Mouse (Mus musculus): Measurements from ENCODE around the gene Timd4. TPM values are rescaled to one million over a fixed set of nuclear protein-coding genes. Genes with fewer than 3 reads are reported as not detected.

The Timd4 gene
- polyA plus RNA-seq, 1 experiment from 2014 or later = 0.66 TPM

DNA sequence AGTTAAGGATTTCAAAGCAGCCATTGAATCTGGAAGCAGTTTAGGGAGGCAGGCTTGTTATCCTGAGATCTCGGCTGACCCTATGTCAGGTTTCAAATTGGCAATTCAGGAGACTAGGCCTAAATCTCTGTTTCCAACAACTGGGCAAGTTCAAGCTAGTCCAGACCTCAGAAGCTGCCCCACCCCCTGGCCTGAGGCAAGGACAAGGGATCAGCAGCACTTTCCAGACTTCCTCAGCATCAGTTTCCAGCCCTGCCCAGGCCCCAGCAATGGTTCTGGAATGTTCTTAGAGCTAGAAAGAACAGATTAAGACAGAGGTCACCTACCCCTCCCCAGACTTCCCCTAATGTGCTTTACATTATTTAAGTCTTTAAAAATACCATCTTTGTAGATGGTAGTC is 36.1 kb downstream of the Timd4 start:
- 77% methylated on average over 1 of the region's 1 CpGs for WGBS
- H3K27ac ChIP-seq (ENCODE audit: low read length) = no peak overlapping the region
- no peaks in the 10 kb centered on the region for H3K4me1 ChIP-seq (ENCODE audit: control insufficient read depth, insufficient read depth, low read length)
- H3K4me3 ChIP-seq (replicated peaks; ENCODE audit: low read length) = no peak overlapping the region
- no peaks in the 10 kb centered on the region for H3K36me3 ChIP-seq (ENCODE audit: control insufficient read depth, insufficient read depth, low read length)
- H3K4me2 ChIP-seq (ENCODE audit: low read depth, low read length) = no peak overlapping the region
- H3K27me3 ChIP-seq (ENCODE audit: control insufficient read depth, insufficient read depth, low read length) = no peaks in the 10 kb centered on the region
- H3K9ac ChIP-seq (ENCODE audit: low read length) = no peak overlapping the region
- ATAC-seq (ENCODE audit: insufficient read depth, low FRiP score) = no peak
- H3K9me3 ChIP-seq (replicated peaks; ENCODE audit: control insufficient read depth, low read length) = no peaks in the 10 kb centered on the region

DNA sequence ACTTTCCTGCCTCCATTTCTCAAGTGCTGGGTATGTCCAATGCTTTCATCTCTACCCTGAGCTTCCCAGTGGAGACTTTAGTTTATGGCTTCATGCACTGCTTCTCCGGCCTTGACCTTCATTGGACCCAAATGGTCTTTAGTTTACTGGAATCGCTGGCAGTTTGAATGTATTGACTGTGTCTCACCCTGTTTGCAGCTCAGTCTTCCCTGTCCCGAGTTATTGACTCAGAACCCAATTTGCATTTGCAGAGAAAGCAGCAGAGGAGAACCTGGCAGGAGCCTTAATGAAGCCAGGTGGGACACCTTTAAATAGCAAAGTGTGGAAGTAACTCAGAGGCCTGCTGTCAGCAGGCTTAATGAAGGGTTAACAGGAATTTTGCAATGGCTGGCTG is 37.2 kb downstream of the Timd4 start:
- Histone ChIP-seq H3K9me3 (replicated peaks; ENCODE audit: control insufficient read depth, low read length) (no peaks in the 10 kb centered on the region), H3K27me3 (ENCODE audit: control insufficient read depth, insufficient read depth, low read length) (no peaks in the 10 kb centered on the region), H3K36me3 (ENCODE audit: control insufficient read depth, insufficient read depth, low read length) (no peaks in the 10 kb centered on the region), H3K4me1 (ENCODE audit: control insufficient read depth, insufficient read depth, low read length) (no peaks in the 10 kb centered on the region), H3K27ac (ENCODE audit: low read length) (no peak overlapping the region), H3K4me3 (replicated peaks; ENCODE audit: low read length) (no peak overlapping the region), H3K4me2 (ENCODE audit: low read depth, low read length) (no peak overlapping the region), H3K9ac (ENCODE audit: low read length) (no peak overlapping the region)
- ATAC-seq (ENCODE audit: insufficient read depth, low FRiP score) = no peak
- WGBS = 54% methylated on average over 3 of the region's 3 CpGs

DNA sequence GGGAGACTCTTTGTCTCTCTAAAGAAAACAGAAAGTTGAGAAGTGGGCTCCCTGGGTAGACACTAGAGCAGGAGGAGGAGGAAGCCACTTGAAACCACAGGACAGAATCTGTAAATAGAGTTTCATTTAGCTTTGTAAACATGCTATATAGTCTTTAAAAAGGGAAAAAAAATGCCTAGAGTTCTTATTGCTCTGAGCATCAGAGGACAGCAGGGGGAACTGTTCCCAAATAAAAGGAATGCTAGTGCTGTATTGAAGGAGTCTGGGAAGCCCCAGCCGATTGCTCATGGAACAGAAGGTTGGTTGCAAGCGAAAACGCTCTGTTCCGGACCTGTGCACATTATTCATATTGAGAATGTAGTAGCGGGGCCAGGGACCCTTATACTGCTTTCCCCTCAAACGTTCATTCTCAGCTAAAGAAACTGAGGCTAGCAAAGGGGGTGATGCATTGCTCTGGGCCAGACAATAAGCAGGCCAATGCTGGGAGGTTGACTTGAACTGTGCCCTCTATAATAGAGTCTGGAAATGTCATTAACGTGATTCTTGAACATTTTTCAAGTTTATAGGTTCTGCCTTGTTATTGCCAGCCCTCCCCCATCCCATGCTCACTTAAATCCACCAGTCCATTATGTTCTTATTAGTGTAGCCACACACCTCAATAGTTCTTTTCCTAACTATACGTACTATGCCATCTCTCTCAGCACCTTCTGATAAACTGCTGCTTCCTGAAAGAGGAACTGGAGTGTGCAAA is 37.8 kb downstream of the Timd4 start:
- Histone ChIP-seq H3K27me3 (ENCODE audit: control insufficient read depth, insufficient read depth, low read length) (no peaks in the 10 kb centered on the region), H3K4me3 (replicated peaks; ENCODE audit: low read length) (no peak overlapping the region), H3K36me3 (ENCODE audit: control insufficient read depth, insufficient read depth, low read length) (no peaks in the 10 kb centered on the region), H3K4me1 (ENCODE audit: control insufficient read depth, insufficient read depth, low read length) (no peaks in the 10 kb centered on the region), H3K9me3 (replicated peaks; ENCODE audit: control insufficient read depth, low read length) (no peaks in the 10 kb centered on the region), H3K27ac (ENCODE audit: low read length) (no peak overlapping the region), H3K9ac (ENCODE audit: low read length) (no peak overlapping the region), H3K4me2 (ENCODE audit: low read depth, low read length) (no peak overlapping the region)
- peak; percentile 74; the same call in 1 of the 2 replicates for ATAC-seq (ENCODE audit: insufficient read depth, low FRiP score)
- WGBS = 31% methylated on average over 8 of the region's 8 CpGs

DNA sequence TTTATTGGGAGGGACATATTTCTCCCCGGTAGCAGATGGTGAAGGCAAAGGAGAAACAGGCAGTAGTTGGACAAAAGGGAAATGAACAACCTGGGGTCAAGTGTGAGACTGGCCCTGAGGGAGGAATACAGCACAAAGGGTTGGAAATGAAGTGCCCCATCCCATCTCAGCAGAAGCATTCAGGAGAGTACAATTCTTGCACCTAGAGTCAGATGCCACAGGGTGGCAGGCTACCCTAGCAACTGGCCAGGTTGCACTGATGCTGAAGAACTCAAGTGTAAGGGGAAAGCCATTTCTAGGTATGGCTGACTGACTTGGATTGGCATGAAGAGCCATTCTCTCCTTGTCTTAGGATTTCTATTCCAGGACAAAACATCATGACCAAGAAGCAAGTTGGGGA is 54.2 kb downstream of the Timd4 start:
- WGBS = 76% methylated on average over 1 of the region's 1 CpGs

DNA sequence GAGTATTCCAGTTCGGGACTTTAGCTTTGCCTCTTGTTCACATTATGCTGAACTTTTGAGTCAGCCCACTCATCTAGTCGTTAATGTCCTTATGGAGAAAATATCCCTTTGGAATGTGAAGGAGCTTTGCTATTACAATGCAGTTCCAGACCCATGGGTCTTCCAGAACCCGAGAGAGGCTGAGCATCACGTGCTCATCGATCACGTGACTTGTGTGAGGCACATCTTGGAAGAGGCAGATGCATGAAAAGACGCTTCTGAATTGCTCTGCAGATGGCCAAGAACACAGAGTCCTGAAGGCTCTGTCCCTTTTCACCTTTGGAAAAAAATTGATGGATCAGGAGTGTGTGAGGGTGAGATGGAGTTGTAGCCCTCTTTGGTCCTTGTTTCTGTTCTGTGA is 58.0 kb downstream of the Timd4 start:
- no peak overlapping the region for H3K9ac ChIP-seq (ENCODE audit: low read length)
- no peaks in the 10 kb centered on the region for H3K36me3 ChIP-seq (ENCODE audit: control insufficient read depth, insufficient read depth, low read length)
- WGBS = 76% methylated on average over 7 of the region's 7 CpGs
- H3K9me3 ChIP-seq (replicated peaks; ENCODE audit: control insufficient read depth, low read length) = no peaks in the 10 kb centered on the region
- H3K27ac ChIP-seq (ENCODE audit: low read length) = no peak overlapping the region
- H3K4me3 ChIP-seq (replicated peaks; ENCODE audit: low read length) = no peak overlapping the region
- H3K4me1 ChIP-seq (ENCODE audit: control insufficient read depth, insufficient read depth, low read length) = no peaks in the 10 kb centered on the region
- ATAC-seq (ENCODE audit: insufficient read depth, low FRiP score) = no peak
- no peaks in the 10 kb centered on the region for H3K27me3 ChIP-seq (ENCODE audit: control insufficient read depth, insufficient read depth, low read length)
- H3K4me2 ChIP-seq (ENCODE audit: low read depth, low read length) = no peak overlapping the region

More for the DNA sequence above, 54.2 kb downstream of the Timd4 start:
- no peak for ATAC-seq (ENCODE audit: insufficient read depth, low FRiP score)
- Histone ChIP-seq H3K36me3 (ENCODE audit: control insufficient read depth, insufficient read depth, low read length) (no peaks in the 10 kb centered on the region), H3K9ac (ENCODE audit: low read length) (no peak overlapping the region), H3K9me3 (replicated peaks; ENCODE audit: control insufficient read depth, low read length) (no peaks in the 10 kb centered on the region), H3K4me1 (ENCODE audit: control insufficient read depth, insufficient read depth, low read length) (no peaks in the 10 kb centered on the region), H3K27ac (ENCODE audit: low read length) (no peak overlapping the region), H3K27me3 (ENCODE audit: control insufficient read depth, insufficient read depth, low read length) (no peaks in the 10 kb centered on the region), H3K4me3 (replicated peaks; ENCODE audit: low read length) (no peak overlapping the region), H3K4me2 (ENCODE audit: low read depth, low read length) (no peak overlapping the region)

DNA sequence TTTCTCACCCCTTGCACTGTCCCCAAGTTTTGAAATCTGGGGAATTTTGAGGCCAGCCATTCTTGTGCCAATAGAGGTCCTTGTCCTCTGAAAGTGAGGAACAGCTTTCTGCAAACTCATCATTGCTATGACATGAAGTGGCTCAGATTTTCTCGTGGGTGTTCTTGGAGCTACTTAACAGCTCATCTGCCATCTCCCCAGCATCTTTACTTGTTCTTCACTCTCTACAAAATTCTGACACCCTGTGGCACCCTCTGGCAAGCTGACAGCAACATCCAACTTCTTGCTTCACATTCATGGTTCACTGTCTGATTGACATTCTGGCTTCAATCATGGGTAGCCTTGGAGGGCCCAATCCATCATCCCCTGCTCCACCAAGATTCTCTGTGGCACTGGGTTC is 65.2 kb downstream of the Timd4 start:
- 74% methylated on average over 1 of the region's 1 CpGs for WGBS
- Histone ChIP-seq H3K36me3 (ENCODE audit: control insufficient read depth, insufficient read depth, low read length) (no peaks in the 10 kb centered on the region), H3K27me3 (ENCODE audit: control insufficient read depth, insufficient read depth, low read length) (no peaks in the 10 kb centered on the region), H3K27ac (ENCODE audit: low read length) (no peak overlapping the region), H3K4me3 (replicated peaks; ENCODE audit: low read length) (no peak overlapping the region), H3K4me2 (ENCODE audit: low read depth, low read length) (no peak overlapping the region), H3K4me1 (ENCODE audit: control insufficient read depth, insufficient read depth, low read length) (no peaks in the 10 kb centered on the region), H3K9me3 (replicated peaks; ENCODE audit: control insufficient read depth, low read length) (no peaks in the 10 kb centered on the region), H3K9ac (ENCODE audit: low read length) (no peak overlapping the region)
- no peak for ATAC-seq (ENCODE audit: insufficient read depth, low FRiP score)

DNA sequence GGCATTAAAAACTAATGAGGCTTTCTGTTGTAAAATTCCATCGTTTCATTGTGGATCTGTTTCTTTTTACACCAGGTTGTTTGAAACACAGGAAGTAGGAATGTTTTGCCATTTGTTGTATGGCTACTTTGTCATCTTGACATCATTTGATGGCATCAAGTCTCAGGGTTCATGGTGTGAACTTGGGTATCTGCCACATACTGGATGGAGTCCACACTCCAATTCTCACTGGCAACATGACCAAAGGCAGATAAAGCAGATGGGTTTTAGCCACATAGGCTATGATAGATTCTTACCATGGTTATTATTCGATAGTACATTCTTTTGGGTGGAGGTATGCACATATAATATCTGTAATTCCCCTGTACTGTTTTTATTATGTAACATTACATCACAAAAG is 71.9 kb downstream of the Timd4 start:
- Histone ChIP-seq H3K27ac (ENCODE audit: low read length) (no peak overlapping the region), H3K4me2 (ENCODE audit: low read depth, low read length) (no peak overlapping the region), H3K4me1 (ENCODE audit: control insufficient read depth, insufficient read depth, low read length) (no peaks in the 10 kb centered on the region), H3K36me3 (ENCODE audit: control insufficient read depth, insufficient read depth, low read length) (no peaks in the 10 kb centered on the region), H3K9ac (ENCODE audit: low read length) (no peak overlapping the region), H3K27me3 (ENCODE audit: control insufficient read depth, insufficient read depth, low read length) (no peaks in the 10 kb centered on the region), H3K4me3 (replicated peaks; ENCODE audit: low read length) (no peak overlapping the region), H3K9me3 (replicated peaks; ENCODE audit: control insufficient read depth, low read length) (no peaks in the 10 kb centered on the region)
- no peak for ATAC-seq (ENCODE audit: insufficient read depth, low FRiP score)
- 81% methylated on average over 2 of the region's 2 CpGs for WGBS

DNA sequence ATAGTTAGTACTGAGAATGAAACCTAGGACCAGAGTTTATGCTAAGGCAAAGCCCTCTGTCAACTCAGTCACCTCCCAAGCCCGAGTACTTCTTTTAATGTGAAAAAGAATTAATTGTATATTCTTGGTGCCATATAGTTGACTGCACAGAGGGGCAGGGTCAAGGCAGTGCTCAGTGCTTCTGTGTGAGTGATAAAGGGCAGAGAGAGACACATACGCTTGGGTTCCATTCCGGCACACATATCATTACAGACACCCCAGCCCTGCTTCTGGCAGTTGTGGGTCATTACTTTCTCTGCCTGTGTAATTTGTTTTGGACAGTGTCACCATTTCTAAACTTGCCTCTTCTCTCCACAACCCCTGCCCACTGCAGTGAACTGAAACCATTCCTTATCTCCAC is 78.5 kb downstream of the Timd4 start:
- Histone ChIP-seq H3K27ac (ENCODE audit: low read length) (no peak overlapping the region), H3K4me1 (ENCODE audit: control insufficient read depth, insufficient read depth, low read length) (no peaks in the 10 kb centered on the region), H3K4me3 (replicated peaks; ENCODE audit: low read length) (no peak overlapping the region), H3K4me2 (ENCODE audit: low read depth, low read length) (no peak overlapping the region), H3K27me3 (ENCODE audit: control insufficient read depth, insufficient read depth, low read length) (no peaks in the 10 kb centered on the region), H3K36me3 (ENCODE audit: control insufficient read depth, insufficient read depth, low read length) (no peaks in the 10 kb centered on the region), H3K9ac (ENCODE audit: low read length) (no peak overlapping the region), H3K9me3 (replicated peaks; ENCODE audit: control insufficient read depth, low read length) (no peaks in the 10 kb centered on the region)
- WGBS = 69% methylated on average over 3 of the region's 3 CpGs
- no peak for ATAC-seq (ENCODE audit: insufficient read depth, low FRiP score)

All from stomach, embryonic 16.5 days (tissue).